Mouse (Mus musculus) adrenal gland, postnatal 14 days (tissue): ENCODE results near the gene Trip11. TPM values are rescaled to one million over a fixed set of nuclear protein-coding genes. Genes with fewer than 3 reads are reported as not detected.
A peak's percentile ranks its signal among the peaks of the same experiment; 100 is the strongest.
"Not testable (repeated sequence)": the region's sequence is repeated elsewhere in the genome, so short reads cannot be mapped to it uniquely, and the experiment has no call there.

ENCODE experiments used
- DNase-seq: peaks from one replicate; pipeline ENCODE4 v3.0.0; 2021; ENCODE audit warnings: mixed read lengths
- long read RNA-seq, 2 experiments: library from polyadenylated mRNA; stranded (forward); transcript quantifications; one replicate each; pipeline ENCODE4 v2.0.0; 2021
- total RNA-seq: library from RNA; stranded (reverse); gene quantifications from 2 replicates; pipeline ENCODE4 v1.2.3, GENCODE M21; 2021

Gene Trip11
- total RNA-seq: 34.7 and 37.3 TPM in 2 replicates
- long read RNA-seq, experiment 1, partial matches to known transcripts: 0 of 1 reads
- long read RNA-seq, experiment 1, other reads (novel, unspliced or antisense): 1 of 1 reads
- long read RNA-seq, experiment 2, full-length matches to known transcripts: 1 of 5 reads
- long read RNA-seq, experiment 2, partial matches to known transcripts: 1 of 5 reads
- long read RNA-seq, experiment 2, other reads (novel, unspliced or antisense): 3 of 5 reads

DNA sequence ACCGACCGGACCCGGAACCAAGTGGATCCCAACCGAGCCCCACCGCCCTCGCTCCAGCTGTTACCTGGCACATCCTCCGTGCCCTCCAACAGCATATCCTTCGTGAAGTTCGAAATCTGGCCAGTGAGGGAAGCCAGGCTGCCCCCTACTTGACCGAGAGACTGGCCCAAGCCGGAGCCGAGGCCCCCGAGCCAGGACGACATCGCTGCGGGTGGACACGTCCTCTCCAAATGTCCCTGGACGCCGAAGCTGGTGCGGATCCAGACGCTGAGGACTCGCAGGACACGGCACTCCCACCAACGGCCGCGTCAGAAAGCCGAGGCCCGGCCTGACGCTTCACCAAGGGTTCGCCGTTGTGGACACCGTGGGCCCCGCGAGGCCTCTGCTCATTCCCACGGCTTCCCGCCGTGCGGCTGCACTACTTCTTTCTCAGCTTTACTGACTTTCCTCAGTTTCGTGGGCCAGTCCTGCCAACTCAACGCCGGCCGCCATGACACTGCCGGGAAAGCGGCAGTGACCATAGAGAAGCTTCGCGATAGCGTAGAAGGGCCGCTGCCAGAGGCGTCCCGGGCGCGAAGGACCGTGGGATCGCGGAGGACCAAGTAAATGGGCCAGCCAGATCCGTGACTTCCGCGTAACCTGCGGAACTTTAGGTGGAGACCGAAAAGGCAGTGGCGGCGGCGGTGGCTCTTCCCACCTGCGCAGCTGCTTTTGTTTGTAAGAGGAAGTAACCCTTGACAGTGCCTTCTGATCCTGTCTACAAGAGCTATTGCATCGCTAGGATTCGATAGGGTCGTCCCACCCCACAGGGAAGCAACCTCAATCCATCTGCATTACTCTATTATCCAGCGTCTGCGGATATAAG lies at the start of gene Trip11:
TSS of gene Trip11 (minus strand) at position 642 of the 865 bp plus-strand sequence.
- DNase-seq: peak; percentile 96

DNA sequence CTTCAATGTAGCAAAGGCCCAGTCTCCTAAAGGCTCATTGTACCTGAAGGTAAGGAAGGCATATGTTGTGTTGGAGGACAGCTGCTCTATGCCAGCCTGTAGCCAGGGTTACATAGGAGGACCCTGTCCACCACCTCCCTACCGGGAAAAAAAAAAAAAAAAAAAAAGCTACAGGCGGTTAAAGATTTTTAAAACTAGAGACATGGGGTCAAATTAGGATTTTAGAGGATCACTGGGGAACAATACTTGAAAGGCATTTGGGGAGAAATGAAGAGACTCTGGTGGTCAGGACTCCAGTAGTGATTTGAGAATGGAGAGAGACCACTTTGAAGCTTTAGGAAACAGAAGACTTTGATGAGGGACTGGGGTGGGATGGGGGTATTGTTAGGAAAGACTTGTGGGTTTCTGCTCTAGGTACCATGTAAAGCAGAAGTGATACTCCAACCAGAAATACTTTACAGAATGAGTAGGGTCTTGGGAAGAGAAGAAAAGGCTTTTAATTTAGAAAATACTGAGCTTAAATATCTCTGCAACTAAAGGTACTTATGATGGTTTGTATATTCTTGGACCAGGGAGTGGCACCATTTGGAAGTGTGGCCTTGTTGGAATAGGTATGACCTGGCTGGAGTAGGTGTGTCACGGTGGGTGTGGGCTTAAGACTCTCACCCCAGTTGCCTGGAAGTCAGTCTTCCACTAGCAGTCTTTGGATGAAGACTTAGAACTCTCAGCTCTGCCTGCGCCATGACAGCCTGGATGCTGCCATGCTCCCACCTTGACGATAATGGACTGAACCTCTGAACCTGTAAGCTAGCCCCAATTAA lies 46.1 kb upstream of the Trip11 start:
- DNase-seq: not testable (repeated sequence)

DNA sequence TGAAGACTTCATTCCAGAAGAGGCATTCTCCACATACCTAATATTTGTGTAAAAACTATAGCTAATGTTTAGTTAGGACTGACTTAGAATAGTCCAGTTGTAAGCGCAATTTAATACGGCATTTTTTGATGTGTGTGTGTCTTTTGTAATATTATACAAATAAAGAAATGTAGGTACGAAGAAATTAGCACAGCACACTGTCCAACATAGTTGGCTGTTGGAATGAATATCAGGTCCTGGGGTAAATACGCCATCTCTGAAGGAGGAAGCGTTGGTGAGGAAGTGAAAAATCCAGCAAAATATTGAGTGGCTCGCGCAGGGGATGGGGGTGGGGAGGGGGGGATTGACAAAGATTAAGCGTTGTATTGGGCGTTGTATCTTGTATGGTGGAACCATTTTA lies 45.5 kb upstream of the Trip11 start:
- DNase-seq: no peak

DNA sequence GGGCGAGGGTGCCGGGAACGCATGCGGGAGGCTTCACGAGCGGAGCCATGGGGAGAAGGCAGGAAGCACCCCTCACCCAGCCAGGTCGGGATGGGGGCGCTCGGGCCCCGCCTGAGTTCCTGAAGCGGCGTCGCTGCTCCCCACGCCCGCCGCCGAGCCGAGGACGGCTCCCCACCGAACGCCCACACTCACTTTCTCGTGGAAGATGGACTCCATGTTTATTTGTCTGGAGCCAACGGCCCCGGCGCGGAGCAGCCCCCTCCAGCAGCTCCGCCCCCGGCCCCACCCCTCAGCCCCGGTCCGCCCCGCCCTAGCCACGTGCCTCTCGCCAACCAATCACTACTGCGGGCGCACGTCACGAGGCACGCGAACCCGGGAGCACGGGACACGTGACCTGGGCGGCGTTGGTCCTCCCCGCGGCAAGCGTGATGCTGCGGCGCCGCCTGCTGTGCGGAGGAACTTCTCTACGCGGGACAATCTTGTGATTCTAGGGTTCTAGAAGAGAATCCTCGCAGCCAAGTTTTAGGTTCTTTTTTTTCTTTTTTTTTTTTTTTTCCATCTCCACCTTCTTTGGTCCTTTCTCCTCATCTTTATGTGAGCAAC lies 45.0 kb upstream of the Trip11 start, which contains the start of gene Atxn3:
TSS of gene Atxn3 (minus strand) at position 305 of the 603 bp plus-strand sequence.
- peak; percentile 99 for DNase-seq

DNA sequence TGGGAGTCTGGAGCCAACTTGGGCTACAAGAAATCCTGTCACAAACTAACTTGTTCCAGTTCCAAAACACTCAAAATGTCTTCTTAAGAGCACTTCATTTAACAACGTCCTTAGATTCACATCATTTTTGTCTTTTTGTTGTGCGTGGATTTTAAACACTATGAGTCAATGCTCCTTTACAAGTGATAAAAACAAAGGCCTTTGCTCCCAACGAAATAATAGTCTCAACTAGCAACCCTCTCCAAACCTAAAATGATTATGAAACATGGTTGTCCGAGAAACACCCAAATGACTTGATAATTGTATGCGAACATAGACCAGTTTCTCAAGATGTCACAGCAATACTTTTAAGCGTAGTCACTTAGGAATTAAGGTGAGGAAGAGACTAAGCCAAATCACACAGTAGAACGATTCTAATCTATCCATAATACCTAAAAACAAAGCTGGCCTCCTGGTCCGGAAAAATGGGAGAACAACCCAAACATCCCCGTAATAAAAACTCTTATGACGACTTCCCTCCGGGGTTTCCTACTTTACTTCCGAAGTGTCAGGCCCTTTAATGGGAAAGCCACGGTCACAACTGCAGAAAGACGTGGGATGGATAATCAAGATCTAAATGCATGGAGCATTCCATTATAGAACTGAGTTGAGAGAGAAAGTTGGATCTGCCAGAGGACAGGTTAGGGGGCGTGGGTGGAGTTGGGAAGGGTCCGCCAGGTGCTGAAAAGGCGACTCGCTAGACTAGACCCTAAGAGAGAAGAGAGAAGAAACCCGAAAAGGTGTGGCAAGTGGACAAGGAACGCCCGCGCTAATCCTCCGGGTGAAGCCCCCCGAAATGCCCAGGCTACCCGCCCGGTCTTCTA lies 44.2 kb upstream of the Trip11 start:
- DNase-seq: no peak

DNA sequence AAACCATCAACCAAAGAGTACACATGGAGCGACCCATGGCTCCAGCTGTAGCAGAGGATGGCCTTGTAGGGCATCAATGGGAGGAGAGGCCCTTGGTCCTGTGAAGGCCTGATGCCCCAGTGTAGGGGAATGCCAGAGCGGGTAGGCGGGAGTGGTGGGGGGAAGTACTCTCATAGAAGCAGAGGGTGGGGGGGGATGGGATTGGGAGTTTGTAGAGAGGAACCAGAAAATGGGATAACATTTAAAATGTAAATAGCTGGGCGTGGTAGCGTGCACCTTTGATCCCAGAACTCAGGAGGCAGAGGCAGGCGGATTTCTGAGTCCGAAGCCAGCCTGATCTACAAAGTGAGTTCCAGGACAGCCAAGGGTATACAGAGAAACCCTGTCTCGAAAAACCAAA lies 42.8 kb upstream of the Trip11 start:
- not testable (repeated sequence) for DNase-seq

DNA sequence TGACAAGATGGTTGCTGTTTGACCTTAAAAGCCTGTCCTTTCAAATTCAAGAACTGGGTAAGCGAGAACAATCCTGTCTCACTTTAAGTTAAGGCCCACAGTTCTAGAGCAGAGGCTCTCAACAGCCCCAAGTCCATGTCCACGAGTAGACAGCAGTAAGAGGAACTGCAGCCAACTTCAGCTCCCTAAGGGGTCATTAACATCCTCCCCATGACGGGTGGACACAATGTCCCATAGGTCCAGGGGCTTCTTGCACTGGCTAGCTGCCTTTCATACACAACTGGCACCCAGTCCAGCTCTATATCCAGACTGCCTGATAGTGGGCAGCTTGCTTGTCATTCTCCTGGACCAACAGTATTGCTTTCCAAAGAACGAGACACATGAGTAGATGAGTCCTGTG lies 35.7 kb upstream of the Trip11 start:
- no peak for DNase-seq

DNA sequence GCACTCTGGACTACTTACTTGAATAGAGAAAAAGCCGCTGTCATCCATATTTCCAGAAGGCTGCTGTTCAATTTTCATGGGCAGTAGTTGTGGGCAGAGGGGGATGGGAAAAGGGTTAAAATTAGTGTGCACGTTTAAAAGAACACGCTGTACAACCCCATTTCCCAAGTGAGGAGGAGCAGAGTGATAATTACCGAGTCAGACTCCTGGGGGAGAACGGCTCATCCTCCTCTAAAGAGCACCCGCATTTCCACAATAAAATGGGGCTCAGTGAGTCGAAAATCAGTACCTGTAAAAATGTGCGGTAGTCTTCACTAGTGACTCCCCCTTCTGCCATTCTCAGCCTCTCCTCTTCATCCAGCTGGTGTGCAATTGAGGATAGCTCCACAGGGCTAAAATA lies 34.9 kb upstream of the Trip11 start:
- DNase-seq: no peak

DNA sequence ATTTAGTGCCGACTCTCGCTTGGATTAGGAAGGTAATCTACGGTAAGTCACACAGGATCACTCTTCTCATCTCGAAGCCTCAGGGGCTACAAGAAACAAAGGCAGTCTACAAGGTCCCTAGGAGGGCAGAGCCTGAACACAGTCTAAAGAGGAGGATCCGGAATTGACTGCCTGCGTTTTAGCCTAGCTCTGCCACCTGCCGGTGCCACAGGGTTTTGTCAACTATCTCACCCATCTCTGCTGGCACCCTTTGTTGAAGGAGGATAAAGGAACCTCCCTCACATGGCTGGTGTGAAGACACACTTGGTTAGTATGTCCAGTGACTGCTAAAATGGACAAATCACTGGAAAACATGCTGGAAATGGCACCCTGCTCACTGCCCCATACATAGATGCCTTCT lies 24.5 kb upstream of the Trip11 start:
- DNase-seq: no peak

DNA sequence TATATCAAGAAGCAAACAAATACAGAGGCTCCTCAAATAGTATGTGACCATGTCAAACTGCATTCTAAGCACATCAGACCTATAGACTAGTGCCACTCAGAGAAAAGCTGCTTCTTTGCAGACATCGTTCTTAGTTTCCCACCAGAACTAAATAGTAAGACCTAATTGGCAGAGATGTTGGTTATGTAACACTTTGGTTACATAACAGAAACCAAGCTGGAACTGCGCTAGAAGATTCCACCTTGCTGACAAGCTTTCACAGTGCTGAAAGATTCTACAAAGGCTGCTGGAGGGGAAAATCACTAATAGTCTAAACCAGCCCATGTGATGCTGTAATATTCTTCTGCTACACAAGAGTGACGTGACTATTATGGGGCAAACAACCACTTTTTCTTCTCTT lies 22.2 kb upstream of the Trip11 start:
- DNase-seq: no peak

DNA sequence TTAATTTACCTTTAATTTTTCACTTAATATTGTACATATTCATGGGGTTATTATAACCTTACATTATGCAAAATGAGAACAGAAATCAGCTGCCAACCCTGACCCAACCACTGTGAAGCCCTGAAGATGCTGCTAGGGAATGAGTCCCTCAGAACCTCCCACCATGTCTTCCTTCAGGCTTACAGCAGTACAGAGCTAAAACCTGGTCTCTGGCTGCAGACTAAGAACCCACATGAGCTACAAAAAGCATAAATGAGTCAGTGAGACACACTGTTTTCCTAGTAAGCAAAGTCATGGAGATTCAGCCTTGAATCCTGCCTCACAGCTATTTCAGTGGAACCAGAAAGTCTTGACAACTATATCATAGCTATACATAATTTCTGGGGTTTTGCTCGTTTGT lies 15.4 kb upstream of the Trip11 start:
- no peak for DNase-seq

DNA sequence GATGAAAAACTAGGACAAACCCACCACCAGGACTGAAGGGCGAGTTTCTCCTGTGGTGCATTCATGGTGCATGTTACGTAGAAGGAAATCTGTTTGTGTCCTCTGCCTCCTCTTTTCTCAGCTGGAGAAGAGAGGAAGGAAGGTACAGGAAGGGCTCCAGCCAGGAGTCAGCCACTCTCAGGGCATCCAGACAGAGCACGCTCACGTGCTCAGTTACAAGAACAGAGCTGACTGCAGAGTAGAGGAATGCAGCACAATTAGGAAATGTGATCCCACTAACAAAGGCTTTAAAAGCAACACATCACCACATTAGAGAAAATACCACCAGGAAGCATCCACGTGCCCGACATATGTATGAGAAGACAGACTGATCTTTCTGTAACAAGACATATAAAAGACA lies 9.2 kb upstream of the Trip11 start:
- no peak for DNase-seq

DNA sequence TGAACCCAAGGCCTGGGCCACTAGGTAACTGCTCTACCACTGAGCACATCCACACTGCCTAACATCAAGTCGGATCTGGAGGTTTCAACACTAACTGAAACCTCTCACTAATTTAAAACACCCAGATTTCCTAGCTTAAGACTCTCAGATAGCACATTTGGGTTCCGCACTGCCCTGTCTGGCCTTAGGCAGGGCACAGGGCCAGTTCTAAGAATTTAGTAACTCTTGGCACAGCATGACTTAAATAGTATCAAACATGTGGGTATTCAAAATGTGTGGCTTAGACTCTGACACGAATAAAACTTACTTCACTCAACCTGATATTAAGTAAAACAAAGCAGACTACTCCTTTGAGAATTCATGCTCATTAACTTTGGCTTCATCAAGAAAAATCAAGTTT lies 6.8 kb upstream of the Trip11 start:
- peak; percentile 48 for DNase-seq

DNA sequence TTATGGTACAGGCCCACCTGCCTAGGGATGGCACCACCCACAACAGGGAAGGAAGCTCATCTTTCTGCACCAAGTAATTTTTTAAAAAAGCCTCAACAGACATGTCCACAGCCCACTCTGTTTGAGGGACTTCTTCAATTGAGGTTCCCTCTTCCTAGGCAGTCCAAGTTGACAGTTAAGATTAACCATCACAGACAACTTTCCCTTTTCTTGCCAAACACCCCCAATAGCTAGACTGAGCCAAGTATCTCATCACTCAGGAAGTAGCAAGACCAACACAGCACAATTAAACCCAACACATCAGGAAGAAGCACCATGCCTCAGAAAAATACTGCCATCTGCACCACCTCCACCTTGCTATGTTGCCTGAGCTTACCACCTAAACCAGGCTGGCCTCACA lies 4.1 kb upstream of the Trip11 start:
- no peak for DNase-seq

DNA sequence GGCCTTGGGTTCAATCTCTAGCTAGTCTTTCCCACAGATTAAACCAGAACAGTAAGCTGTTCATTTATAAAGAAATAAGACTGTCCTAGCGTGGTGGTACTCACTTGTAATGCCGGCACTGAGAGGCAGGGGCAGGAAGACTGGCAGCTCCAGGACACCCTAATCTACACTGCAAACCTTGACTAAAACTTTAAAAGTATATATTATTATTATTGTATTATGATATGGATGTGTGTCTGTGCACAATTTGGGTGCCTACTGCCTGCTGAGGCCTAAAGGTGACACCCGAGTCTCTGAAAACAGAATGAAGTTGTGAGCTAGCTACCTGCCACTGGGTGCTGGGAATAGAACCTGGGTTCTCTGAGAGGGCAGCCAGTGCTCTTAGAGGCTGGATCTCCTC lies 1.7 kb downstream of the Trip11 start:
- no peak for DNase-seq

DNA sequence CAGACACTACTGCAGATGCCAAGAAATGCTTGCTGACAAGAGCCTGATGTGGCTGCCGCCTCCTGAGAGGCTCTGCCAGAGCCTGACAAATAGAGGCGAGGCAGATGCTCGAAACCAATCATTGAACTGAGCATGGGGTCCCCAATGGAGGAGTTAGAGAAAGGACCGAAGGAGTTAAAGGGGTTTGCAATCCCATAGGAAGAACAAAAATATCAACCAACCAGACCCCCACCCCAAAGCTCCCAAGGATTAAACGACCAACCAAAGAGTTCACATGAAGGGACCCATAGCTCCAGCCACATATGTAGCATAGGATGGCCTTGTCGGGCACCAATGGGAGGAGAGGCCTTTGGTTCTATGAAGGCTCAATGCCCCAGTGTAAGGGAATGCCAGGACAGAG lies 2.7 kb downstream of the Trip11 start:
- no peak for DNase-seq

DNA sequence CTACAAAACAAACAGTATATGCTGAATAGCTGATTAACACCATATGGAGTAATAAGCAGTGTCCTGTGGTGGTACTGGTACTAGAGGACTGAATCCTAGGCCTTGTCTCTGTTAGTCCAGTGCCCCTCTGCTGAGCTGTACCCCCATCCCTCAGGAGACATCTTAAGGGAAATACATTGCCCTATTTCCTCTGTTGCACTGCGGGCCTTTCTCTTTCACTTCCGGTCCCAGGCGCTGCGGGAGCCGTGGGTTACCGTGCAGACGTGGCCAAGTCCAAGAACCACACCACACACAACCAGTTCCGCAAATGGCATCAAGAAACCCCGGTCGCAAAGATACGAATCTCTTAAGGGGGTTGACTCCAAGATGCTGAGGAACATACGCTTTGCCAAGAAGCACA lies 7.2 kb downstream of the Trip11 start:
- no peak for DNase-seq

DNA sequence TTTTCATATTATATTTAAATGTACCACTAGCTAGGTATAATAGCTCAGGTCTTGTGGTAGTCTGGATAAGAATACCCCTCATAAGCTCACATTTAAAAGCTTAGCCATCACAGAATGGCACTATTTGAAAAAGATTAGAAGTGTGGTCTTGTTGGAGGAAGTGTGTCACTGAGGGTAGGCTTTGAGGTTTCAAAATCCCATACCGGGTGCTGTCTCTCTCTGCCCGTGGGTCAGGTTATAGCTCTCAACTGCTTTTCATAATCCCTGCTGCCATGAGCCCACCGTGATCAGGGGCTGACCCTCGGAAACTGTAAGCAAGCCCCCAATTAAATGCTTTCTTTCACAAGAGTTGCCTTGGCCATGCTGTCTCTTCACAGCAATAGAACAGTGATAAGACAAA lies 8.2 kb downstream of the Trip11 start:
- no peak for DNase-seq

DNA sequence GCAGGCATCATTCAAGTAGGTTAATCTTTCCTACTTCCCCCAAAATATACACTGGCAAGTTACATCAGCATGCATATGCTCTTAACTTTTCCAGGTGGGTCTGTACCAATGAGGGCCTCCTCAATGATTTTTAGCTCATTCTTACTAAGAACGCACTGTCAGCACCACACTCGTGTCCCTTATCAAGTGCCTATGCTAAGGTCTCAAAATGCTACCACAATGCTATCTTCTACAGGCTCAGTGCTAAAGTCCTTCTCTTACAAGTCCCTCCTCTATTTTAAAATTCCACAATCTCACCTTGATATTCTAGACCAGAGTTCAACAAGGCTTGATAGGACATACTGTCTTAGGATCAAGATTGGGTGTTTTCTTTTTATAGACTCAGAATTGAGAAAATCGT lies 8.9 kb downstream of the Trip11 start:
- DNase-seq: no peak

DNA sequence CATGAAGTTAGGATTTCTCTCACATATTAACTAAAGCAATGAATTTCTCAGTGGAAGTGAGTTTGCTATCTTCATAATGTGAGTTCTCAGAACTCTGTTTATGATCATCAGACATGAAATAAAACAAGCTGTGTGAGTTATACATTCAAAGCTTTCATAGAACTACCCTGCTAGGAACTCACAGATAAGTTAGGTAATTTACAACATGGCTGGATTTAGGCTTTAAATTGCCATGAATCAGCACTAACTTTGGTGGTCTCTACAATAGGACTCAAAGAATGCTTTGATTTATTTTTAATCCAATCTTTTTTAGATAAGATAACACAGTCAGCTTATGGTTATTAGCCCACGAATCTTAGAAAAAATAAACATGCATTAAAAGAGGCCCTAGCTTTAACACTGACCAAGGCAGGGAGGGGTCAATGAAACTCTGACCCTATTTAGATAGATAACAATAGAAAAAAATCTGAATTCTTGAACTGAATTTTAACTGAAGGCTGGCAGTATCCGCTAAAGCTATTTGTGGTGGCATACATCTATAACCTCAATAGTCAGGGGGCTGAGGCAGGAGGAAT lies 13.3 kb downstream of the Trip11 start:
- DNase-seq: no peak

DNA sequence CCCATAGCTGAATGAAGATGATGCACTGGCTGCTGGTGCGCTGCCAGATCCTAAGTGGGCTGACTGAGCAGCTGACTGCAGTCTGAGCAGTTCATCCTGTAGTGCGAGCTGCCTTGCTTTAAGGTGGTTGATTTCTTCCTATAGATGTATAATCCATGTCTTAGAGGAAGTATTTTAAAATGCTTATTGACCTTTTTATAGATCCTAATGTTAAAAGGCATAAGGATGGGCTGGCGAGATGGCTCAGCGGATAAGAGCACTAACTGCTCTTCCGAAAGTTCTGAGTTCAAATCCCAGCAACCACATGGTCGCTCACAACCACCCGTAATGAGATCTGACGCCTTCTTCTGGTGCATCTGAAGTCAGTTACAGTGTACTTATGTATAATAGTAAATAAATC lies 14.1 kb downstream of the Trip11 start:
- no peak for DNase-seq
